Comparison of ENCODE assay signal across 27 mouse cellular contexts in the genomic region with DNA sequence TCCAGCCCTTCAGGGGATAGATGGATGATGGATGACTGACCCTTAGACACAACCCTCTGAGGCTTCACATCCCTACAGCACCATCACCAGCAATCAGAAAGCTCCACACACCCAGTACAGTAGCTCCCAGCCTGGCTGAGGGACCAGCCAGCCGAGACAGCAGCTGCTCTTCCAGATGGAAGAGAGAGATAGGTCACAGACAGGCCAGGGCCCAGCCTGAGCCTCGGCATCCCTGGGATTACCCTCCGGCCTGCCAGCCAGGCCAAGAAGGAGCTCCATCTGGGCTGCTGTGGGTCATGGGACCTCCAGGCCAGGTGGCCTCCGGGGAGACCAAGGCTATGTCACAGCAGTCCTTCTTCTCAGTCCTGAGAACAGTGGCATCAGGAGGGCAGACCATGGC.
"Had no signal": no experiment of that assay in that cellular context is flagged by ENCODE, and none has a peak within 500 bp of the region (broad histone marks: within the 10 kb centered on the region; RNA-seq: fewer than 3 reads in every experiment).

No protein-coding gene starts in this region.

- DNase-seq: gastrocnemius, postnatal 14 days; gastrocnemius, postnatal 36 days; heart, adult 11 months; heart, adult 2 months; heart, postnatal 14 days; heart, postnatal 36 days; kidney, adult 18-20 months; kidney, adult 8-10 months; kidney, postnatal 10 days; kidney, postnatal 25 days; kidney, postnatal 4 days; layer of hippocampus, postnatal 36 days; left cerebral cortex, postnatal 4 days; liver had no signal

- H3K27ac ChIP-seq: heart, adult 2 months; heart, embryonic 13.5 days; heart, embryonic 15.5 days; hindbrain, embryonic 10.5 days; hindbrain, embryonic 12.5 days; hindbrain, embryonic 14.5 days; intestine, embryonic 15.5 days; layer of hippocampus, adult 2 months; limb, embryonic 12.5 days had no signal

- H3K27me3 ChIP-seq: heart, embryonic 13.5 days; heart, embryonic 15.5 days; hindbrain, embryonic 12.5 days; intestine, embryonic 15.5 days; limb, embryonic 12.5 days had no signal

- ATAC-seq: hindbrain, embryonic 16.5 days; inflammation-experienced regulatory T-cells, adult 6 months; intestine, embryonic 15.5 days; intestine, postnatal 0 days had no signal

- H3K4me3 ChIP-seq: heart, adult 2 months; heart, embryonic 13.5 days; heart, embryonic 15.5 days; hindbrain, embryonic 10.5 days; hindbrain, embryonic 12.5 days; intestine, embryonic 15.5 days; layer of hippocampus, adult 2 months; limb, embryonic 12.5 days had no signal

- H3K4me2 ChIP-seq: heart, embryonic 11.5 days; heart, embryonic 13.5 days; heart, embryonic 15.5 days; hindbrain, embryonic 12.5 days; hindbrain, embryonic 14.5 days; intestine, embryonic 15.5 days; limb, embryonic 12.5 days; liver, embryonic 11.5 days had no signal

- H3K36me3 ChIP-seq: heart, embryonic 13.5 days; heart, embryonic 15.5 days; hindbrain, embryonic 10.5 days; hindbrain, embryonic 12.5 days; intestine, embryonic 15.5 days; limb, embryonic 12.5 days had no signal

- H3K9ac ChIP-seq: heart, embryonic 13.5 days; heart, embryonic 15.5 days; hindbrain, embryonic 12.5 days; hindbrain, embryonic 14.5 days; intestine, embryonic 15.5 days; limb, embryonic 12.5 days had no signal

- H3K9me3 ChIP-seq: heart, embryonic 13.5 days; heart, embryonic 15.5 days; hindbrain, embryonic 10.5 days; hindbrain, embryonic 12.5 days; intestine, embryonic 15.5 days; limb, embryonic 12.5 days had no signal
